Mouse (Mus musculus) liver, adult 2 months (tissue): ENCODE measurements at regions not wholly inside any gene's neighbourhood (a gene's known extent, or its start where the extent isn't known, plus 50 kb on each side); places are given as distances from the start of the nearest gene placed in this dataset.

Experiments used
- CTCF ChIP-seq: fragments of 200-500 bp; IDR thresholded peaks from 2 replicates; pipeline ENCODE4 v1.5.1; 2011; ENCODE audit warnings: low read depth, low read length, control low read depth
- POLR2A ChIP-seq: fragments of 200-500 bp; IDR thresholded peaks from 2 replicates; pipeline ENCODE4 v1.6.1; 2011; ENCODE audit warnings: low read length, control low read depth; ENCODE audit not compliant: insufficient read depth; ENCODE audit errors: extremely low read depth

DNA sequence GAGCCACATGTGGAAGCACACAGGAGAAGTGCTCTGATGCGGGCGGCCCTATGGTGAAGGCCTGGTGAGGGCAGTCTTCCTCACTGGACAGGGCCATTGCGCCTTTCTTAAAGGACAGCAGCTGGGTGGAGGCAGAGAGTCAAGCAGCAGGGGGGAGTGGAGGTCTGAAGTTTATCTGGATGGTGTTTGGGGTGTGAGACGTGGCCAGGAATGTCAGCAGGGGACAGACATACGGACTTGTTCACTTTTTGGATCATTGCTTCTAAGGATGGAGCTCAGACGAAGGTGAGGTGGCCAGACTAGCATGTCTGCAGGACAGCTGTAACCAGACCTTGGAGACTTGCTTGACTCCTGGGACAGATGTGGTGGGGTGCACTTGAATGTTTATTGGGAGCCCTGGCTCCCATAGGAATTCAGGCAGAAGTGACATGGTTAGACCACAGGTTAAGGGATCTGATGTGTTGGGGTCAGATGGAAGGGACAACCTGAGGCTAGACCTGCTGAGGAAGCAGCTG lies 86.0 kb upstream of the Gm26897 start:
- TF ChIP-seq POLR2A (no peak), CTCF (no peak)
